8 mouse cellular contexts compared by ENCODE assay signal in genomic region chr9:57537728-57538181, GRCm38 (mm10). TPM values are rescaled to one million over a fixed set of nuclear protein-coding genes. Genes with fewer than 3 reads are reported as not detected.
DNase-seq lines count a peak whose midpoint lies in the region; ATAC-seq and TF ChIP-seq lines count a peak whose summit lies in the region.

No protein-coding gene starts in this region.

- no peaks in the 10 kb centered on the region for H3K9me3 ChIP-seq in heart, embryonic 13.5 days
- no peaks in the 10 kb centered on the region for H3K9me3 ChIP-seq in ES-E14 (ENCODE audit: control insufficient read depth, insufficient read depth, low read depth, low read length)
- no peaks in the 10 kb centered on the region for H3K9me3 ChIP-seq in limb, embryonic 12.5 days

- H3K27ac ChIP-seq in heart, embryonic 13.5 days (replicated peaks), result peak overlapping the region; percentile 88
- H3K27ac ChIP-seq in ES-E14 (ENCODE audit: insufficient read depth, low read depth, low read length, poor library complexity, severe bottlenecking), result peak overlapping the region; percentile 42; the same call in 1 of the 2 replicates
- peak overlapping the region; percentile 21; the same call in 1 of the 2 replicates for H3K27ac ChIP-seq in embryonic fibroblast, embryonic 13.5 days (ENCODE audit: insufficient read depth, low read length)
- peak overlapping the region; percentile 85 for H3K27ac ChIP-seq in limb, embryonic 12.5 days
- H3K27ac ChIP-seq in olfactory bulb, adult 2 months (ENCODE audit: insufficient read depth, low read depth, low read length), result peak overlapping the region; percentile 91

- TF ChIP-seq POLR2A in embryonic fibroblast, embryonic 13.5 days (IDR thresholded peaks at IDR 0.05; ENCODE audit: low read depth, low read length), result peak; percentile 32; the same call in 1 of the 2 replicates
- TF ChIP-seq POLR2A in olfactory bulb, adult 2 months (IDR thresholded peaks at IDR 0.05; ENCODE audit: insufficient read depth, low read depth, low read length), result peak; percentile 9; the same call in 1 of the 2 replicates

- no peak; the same call in 1 of the 2 replicates for ATAC-seq in heart, embryonic 13.5 days (ENCODE audit: extremely low read depth, insufficient number of reproducible peaks, low FRiP score, low TSS enrichment)
- 0 out of 2 replicates have a peak, but pooled peaks have one; percentile 64 for ATAC-seq in limb, embryonic 12.5 days (ENCODE audit: insufficient number of reproducible peaks, insufficient read depth, low FRiP score, low TSS enrichment, low read depth)

- in situ Hi-C loops in ES-E14 (cut with MboI; ENCODE audit: low sequenced_read_pairs in 2 of 2, unreplicated experiment in 2 of 2), result no loop called here

- H3K4me2 ChIP-seq in heart, embryonic 13.5 days, result peak overlapping the region; percentile 89
- H3K4me2 ChIP-seq in limb, embryonic 12.5 days, result peak overlapping the region; percentile 83

- WGBS in heart, embryonic 13.5 days, result under 1% methylated on average over 24 of the region's 24 CpGs
- WGBS in limb, embryonic 12.5 days, result 2% methylated on average over 24 of the region's 24 CpGs
- WGBS in olfactory bulb, adult 2 months, result under 1% methylated on average over 24 of the region's 24 CpGs

- peak overlapping the region; percentile 94 for H3K9ac ChIP-seq in heart, embryonic 13.5 days
- peak overlapping the region; percentile 85 for H3K9ac ChIP-seq in ES-E14 (ENCODE audit: insufficient read depth, low read depth, low read length, poor library complexity, severe bottlenecking)
- peak overlapping the region; percentile 82 for H3K9ac ChIP-seq in limb, embryonic 12.5 days (replicated peaks)

- peaks cover 64% of the 10 kb centered on the region for H3K36me3 ChIP-seq in heart, embryonic 13.5 days
- peaks cover 24% of the 10 kb centered on the region for H3K36me3 ChIP-seq in ES-E14 (ENCODE audit: control insufficient read depth, insufficient read depth, low read length, poor library complexity, severe bottlenecking)
- peaks cover 46% of the 10 kb centered on the region for H3K36me3 ChIP-seq in limb, embryonic 12.5 days

- no peak for DNase-seq in heart, adult 8-10 months (ENCODE audit: low spot score)
- no peak for DNase-seq in ES-E14 (ENCODE audit: low read depth, low spot score)
- DNase-seq in thymus, postnatal 36 days, result no peak
- DNase-seq in spleen, postnatal 4 days (ENCODE audit: low spot score in 2 of 2), result no peak

- no peak for TF ChIP-seq CTCF in embryonic fibroblast, embryonic 13.5 days (IDR thresholded peaks at IDR 0.05; ENCODE audit: borderline replicate concordance, insufficient read depth, low read length)
- no peak for TF ChIP-seq CTCF in olfactory bulb, adult 2 months (IDR thresholded peaks at IDR 0.05; ENCODE audit: insufficient read depth, low read depth, low read length)

- peak overlapping the region; percentile 96 for H3K4me3 ChIP-seq in heart, embryonic 13.5 days
- peak overlapping the region; percentile 83 to 88 for H3K4me3 ChIP-seq in ES-E14 (ENCODE audit: insufficient read depth in 1 of 2, low read depth in 1 of 2, low read length in 2 of 2, poor library complexity in 1 of 2, severe bottlenecking in 1 of 2)
- peak overlapping the region; percentile 93 for H3K4me3 ChIP-seq in embryonic fibroblast, embryonic 13.5 days (ENCODE audit: insufficient read depth, low read length)
- peak overlapping the region; percentile 92 for H3K4me3 ChIP-seq in limb, embryonic 12.5 days (replicated peaks)
- H3K4me3 ChIP-seq in olfactory bulb, adult 2 months (ENCODE audit: insufficient read depth, low read depth, low read length), result peak overlapping the region; percentile 61

- no peaks in the 10 kb centered on the region for H3K27me3 ChIP-seq in heart, embryonic 13.5 days (replicated peaks)
- H3K27me3 ChIP-seq in limb, embryonic 12.5 days, result no peaks in the 10 kb centered on the region

- peaks cover 21% of the 10 kb centered on the region for H3K4me1 ChIP-seq in heart, embryonic 13.5 days
- 0 out of 4 replicates have a peak, but pooled peaks cover 0 to 3% of the 10 kb centered on the region in 2 experiments for H3K4me1 ChIP-seq in ES-E14 (ENCODE audit: control insufficient read depth in 2 of 2, insufficient read depth in 2 of 2, low read length in 2 of 2, poor library complexity in 1 of 2)
- H3K4me1 ChIP-seq in embryonic fibroblast, embryonic 13.5 days (ENCODE audit: control insufficient read depth, insufficient read depth, low read length), result peaks cover 6% of the 10 kb centered on the region; the same call in 1 of the 2 replicates
- H3K4me1 ChIP-seq in limb, embryonic 12.5 days (replicated peaks), result peaks cover 18% of the 10 kb centered on the region
- peaks cover 14% of the 10 kb centered on the region for H3K4me1 ChIP-seq in olfactory bulb, adult 2 months (ENCODE audit: control insufficient read depth, insufficient read depth, low read length)

TF ChIP-seq in ES-E14, 5 proteins besides CTCF, POLR2A, EP300 and RAD21:
- TF ChIP-seq HCFC1 (IDR thresholded peaks at IDR 0.05; ENCODE audit: borderline replicate concordance, insufficient read depth, low read length) (no peak), MAFK (IDR thresholded peaks at IDR 0.05; ENCODE audit: insufficient read depth, low read depth, low read length) (no peak), ZNF384 (IDR thresholded peaks at IDR 0.05; ENCODE audit: low read depth, low read length) (no peak), ZC3H11A (IDR thresholded peaks at IDR 0.05; ENCODE audit: borderline replicate concordance, low read depth, low read length) (no peak), CHD2 (IDR thresholded peaks at IDR 0.05; ENCODE audit: low read depth, low read length) (no peak)

RNA-seq across cellular contexts. Expression of gene Fam219b, which starts 0.4 kb away (rescaled TPM):
- 11.4 and 12.8 TPM in 2 replicates for polyA plus RNA-seq in heart, embryonic 13.5 days (2015; fragmentation: Nextera tagmentation; extraction: Ambion mirVana)
- 10 to 100 TPM in 3 of 4 experiments, 1 to 10 TPM in 1; 9.5 to 11.6 (median 10.8) TPM for total RNA-seq in heart, adult 8-10 months (2022)
- total RNA-seq in ES-E14 (2012; rRNA removed), result 10.2 and 10.8 TPM in 2 replicates
- polyA plus RNA-seq in embryonic fibroblast, embryonic 13.5 days (2011; ENCODE audit: insufficient read length, low read depth, missing spikeins), result 12.6 and 13.0 TPM in 2 replicates
- polyA plus RNA-seq in limb, embryonic 12.5 days (2016; fragmentation: Nextera tagmentation; extraction: Ambion mirVana), result 20.6 and 20.8 TPM in 2 replicates
- not detected in 2 replicates for polyA plus RNA-seq in olfactory bulb, adult 2 months (2012; ENCODE audit: insufficient read depth, insufficient read length, low replicate concordance, missing spikeins)

RNA-seq across cellular contexts. Expression of gene Mpi, which starts 14.8 kb away (rescaled TPM):
- polyA plus RNA-seq in heart, embryonic 13.5 days (2015; fragmentation: Nextera tagmentation; extraction: Ambion mirVana), result 74.2 and 80.9 TPM in 2 replicates
- 100 to 1,000 TPM; 127 to 162 (median 147) TPM for total RNA-seq in heart, adult 8-10 months (2022)
- total RNA-seq in ES-E14 (2012; rRNA removed), result 42.3 and 45.2 TPM in 2 replicates
- polyA plus RNA-seq in embryonic fibroblast, embryonic 13.5 days (2011; ENCODE audit: insufficient read length, low read depth, missing spikeins), result 32.2 and 35.6 TPM in 2 replicates
- polyA plus RNA-seq in limb, embryonic 12.5 days (2016; fragmentation: Nextera tagmentation; extraction: Ambion mirVana), result 56.8 and 58.0 TPM in 2 replicates
- not detected in 2 replicates for polyA plus RNA-seq in olfactory bulb, adult 2 months (2012; ENCODE audit: insufficient read depth, insufficient read length, low replicate concordance, missing spikeins)

RNA-seq across cellular contexts. Expression of gene Cox5a, which starts 16.7 kb away (rescaled TPM):
- polyA plus RNA-seq in heart, embryonic 13.5 days (2015; fragmentation: Nextera tagmentation; extraction: Ambion mirVana), result 1,286 and 1,445 TPM in 2 replicates
- total RNA-seq in heart, adult 8-10 months (2022), result 1,000 to 10,000 TPM; 2,249 to 2,640 (median 2,421) TPM
- 390 TPM in 2 replicates for total RNA-seq in ES-E14 (2012; rRNA removed)
- 252 and 293 TPM in 2 replicates for polyA plus RNA-seq in embryonic fibroblast, embryonic 13.5 days (2011; ENCODE audit: insufficient read length, low read depth, missing spikeins)
- polyA plus RNA-seq in limb, embryonic 12.5 days (2016; fragmentation: Nextera tagmentation; extraction: Ambion mirVana), result 564 and 604 TPM in 2 replicates
- not detected in 2 replicates for polyA plus RNA-seq in olfactory bulb, adult 2 months (2012; ENCODE audit: insufficient read depth, insufficient read length, low replicate concordance, missing spikeins)

RNA-seq across cellular contexts. Expression of gene Scamp2, which starts 23.0 kb away (rescaled TPM):
- 51.5 and 52.4 TPM in 2 replicates for polyA plus RNA-seq in heart, embryonic 13.5 days (2015; fragmentation: Nextera tagmentation; extraction: Ambion mirVana)
- total RNA-seq in heart, adult 8-10 months (2022), result 10 to 100 TPM; 25.0 to 31.1 (median 25.3) TPM
- 51.7 and 79.6 TPM in 2 replicates for total RNA-seq in ES-E14 (2012; rRNA removed)
- 37.0 and 38.2 TPM in 2 replicates for polyA plus RNA-seq in embryonic fibroblast, embryonic 13.5 days (2011; ENCODE audit: insufficient read length, low read depth, missing spikeins)
- polyA plus RNA-seq in limb, embryonic 12.5 days (2016; fragmentation: Nextera tagmentation; extraction: Ambion mirVana), result 49.5 and 51.9 TPM in 2 replicates
- polyA plus RNA-seq in olfactory bulb, adult 2 months (2012; ENCODE audit: insufficient read depth, insufficient read length, low replicate concordance, missing spikeins), result not detected in 2 replicates

RNA-seq across cellular contexts. Expression of gene Rpp25, which starts 33.9 kb away (rescaled TPM):
- polyA plus RNA-seq in heart, embryonic 13.5 days (2015; fragmentation: Nextera tagmentation; extraction: Ambion mirVana), result 12.2 and 13.5 TPM in 2 replicates
- 1 to 10 TPM; 2.0 to 3.7 (median 2.0) TPM for total RNA-seq in heart, adult 8-10 months (2022)
- 40.9 and 48.7 TPM in 2 replicates for total RNA-seq in ES-E14 (2012; rRNA removed)
- 0.61 TPM in 1 of 2 replicates, not detected in the other for polyA plus RNA-seq in embryonic fibroblast, embryonic 13.5 days (2011; ENCODE audit: insufficient read length, low read depth, missing spikeins)
- 0.76 and 1.3 TPM in 2 replicates for polyA plus RNA-seq in limb, embryonic 12.5 days (2016; fragmentation: Nextera tagmentation; extraction: Ambion mirVana)
- polyA plus RNA-seq in olfactory bulb, adult 2 months (2012; ENCODE audit: insufficient read depth, insufficient read length, low replicate concordance, missing spikeins), result not detected in 2 replicates

Comparison
In these comparisons a context has a peak if more than half of its experiments do, and no peak if none do; other contexts are left out.
1. H3K27ac ChIP-seq: peak in every context shown above with its lines; median percentile 91 in olfactory bulb, adult 2 months; 88 in heart, embryonic 13.5 days; 85 in limb, embryonic 12.5 days; 42 in ES-E14; 21 in embryonic fibroblast, embryonic 13.5 days.
2. RNA of gene Mpi, which starts 14.8 kb away (polyA plus RNA-seq): 74.2 to 80.9 TPM in heart, embryonic 13.5 days, 56.8 to 58.0 TPM in limb, embryonic 12.5 days and 32.2 to 35.6 TPM in embryonic fibroblast, embryonic 13.5 days; not detected in olfactory bulb, adult 2 months; every median in the first group is over 10 times any median in the second.
3. Peak in every context shown above with its lines, with median percentiles within 50 percentile points of each other: H3K4me3 ChIP-seq and H3K9ac ChIP-seq.